Mouse (Mus musculus) left cerebral cortex, adult 11 months (tissue): ENCODE results near the gene Gm5901.
A peak's percentile ranks its signal among the peaks of the same experiment; 100 is the strongest.
"Not testable (repeated sequence)": the region's sequence is repeated elsewhere in the genome, so short reads cannot be mapped to it uniquely, and the experiment has no call there.

Experiments
- DNase-seq: peaks from one replicate; pipeline ENCODE4 v3.0.0; 2022; ENCODE audit warnings: low spot score

The Gm5901 gene

GRCm38 (mm10) chr7:105374866-105375265, at the start of gene Gm5901:
Gene Gm5901 (plus strand): TSS chr7:105375038.
- no peak for DNase-seq

- no peak for DNase-seq
Measured at GRCm38 (mm10) chr7:105325302-105325701, 49.5 kb upstream of the Gm5901 start.

GRCm38 (mm10) chr7:105334004-105334403, 40.8 kb upstream of the Gm5901 start, which contains the start of gene Olfr690:
Gene Olfr690 (minus strand): TSS chr7:105334104.
- DNase-seq = no peak

GRCm38 (mm10) chr7:105342170-105342569, 32.7 kb upstream of the Gm5901 start, which contains the start of gene Olfr691:
Gene Olfr691 (minus strand): TSS chr7:105342270.
- DNase-seq = no peak

GRCm38 (mm10) chr7:105342752-105343151, 32.1 kb upstream of the Gm5901 start:
- DNase-seq = no peak

GRCm38 (mm10) chr7:105356064-105356463, 18.8 kb upstream of the Gm5901 start:
- not testable (repeated sequence) for DNase-seq

- not testable (repeated sequence) for DNase-seq
Measured at GRCm38 (mm10) chr7:105356487-105356886, 18.4 kb upstream of the Gm5901 start.

- no peak for DNase-seq
Measured at GRCm38 (mm10) chr7:105361713-105362112, 13.1 kb upstream of the Gm5901 start.

- DNase-seq = no peak
Measured at GRCm38 (mm10) chr7:105367268-105367667, 7.6 kb upstream of the Gm5901 start.

- DNase-seq = no peak
Measured at GRCm38 (mm10) chr7:105367930-105368329, 6.9 kb upstream of the Gm5901 start, which contains the start of gene Olfr692. Gene Olfr692 (plus strand): TSS chr7:105368230.

GRCm38 (mm10) chr7:105368521-105368920, 6.3 kb upstream of the Gm5901 start:
- DNase-seq = no peak

- DNase-seq = no peak
Measured at GRCm38 (mm10) chr7:105372912-105373311, 1.9 kb upstream of the Gm5901 start.

GRCm38 (mm10) chr7:105373509-105373908, 1.3 kb upstream of the Gm5901 start:
- DNase-seq = no peak

GRCm38 (mm10) chr7:105373976-105374375, 862 bp upstream of the Gm5901 start:
- peak; percentile 8 for DNase-seq

GRCm38 (mm10) chr7:105380329-105380728, 5.5 kb downstream of the Gm5901 start:
- DNase-seq = no peak

GRCm38 (mm10) chr7:105387696-105388095, 12.9 kb downstream of the Gm5901 start:
- no peak for DNase-seq

GRCm38 (mm10) chr7:105390236-105390635, 15.4 kb downstream of the Gm5901 start:
- DNase-seq = no peak

- DNase-seq = no peak
Measured at GRCm38 (mm10) chr7:105394606-105395005, 19.8 kb downstream of the Gm5901 start.

- DNase-seq = no peak
Measured at GRCm38 (mm10) chr7:105395131-105395820, 20.4 kb downstream of the Gm5901 start.

GRCm38 (mm10) chr7:105396126-105396525, 21.3 kb downstream of the Gm5901 start:
- no peak for DNase-seq

- no peak for DNase-seq
Measured at GRCm38 (mm10) chr7:105399058-105399934, 24.5 kb downstream of the Gm5901 start.

- peak; percentile 98 for DNase-seq
Measured at GRCm38 (mm10) chr7:105399935-105400624, 25.2 kb downstream of the Gm5901 start, which contains the start of gene Fam160a2. Gene Fam160a2 (minus strand): TSS chr7:105400054.
